Mouse (Mus musculus) limb, embryonic 11.5 days (tissue): Measurements from ENCODE around the gene Slc12a5. TPM values are rescaled to one million over a fixed set of nuclear protein-coding genes. Genes with fewer than 3 reads are reported as not detected.
A peak's percentile ranks its signal among the peaks of the same experiment; 100 is the strongest.

Experiments
- ATAC-seq: fragments of 200-750 bp; cut with Nextera tagmentation; 2 replicates; pipeline ENCODE4 v1.8.0; 2017; ENCODE audit warnings: low read depth; ENCODE audit not compliant: insufficient number of reproducible peaks, low FRiP score, low TSS enrichment
- DNase-seq: peaks from one replicate; pipeline ENCODE4 v3.0.0-alpha.2; 2015; ENCODE audit warnings: low spot score
- H3K27ac ChIP-seq: fragments of 300-500 bp; sonication (generic); replicated peaks from 2 replicates; pipeline ENCODE4 v1.5.1; 2014; ENCODE audit warnings: low read depth, mild to moderate bottlenecking, low read length
- H3K27me3 ChIP-seq: fragments of 300-500 bp; sonication (generic); 2 replicates; pipeline ENCODE4 v1.6.1; 2014; ENCODE audit warnings: mild to moderate bottlenecking, low read length, mixed read lengths; ENCODE audit not compliant: control insufficient read depth, insufficient read depth
- H3K36me3 ChIP-seq: fragments of 300-500 bp; sonication (generic); 2 replicates; pipeline ENCODE4 v1.6.1; 2014; ENCODE audit warnings: mild to moderate bottlenecking, low read length, moderate library complexity, mixed read lengths; ENCODE audit not compliant: control insufficient read depth, insufficient read depth
- H3K4me1 ChIP-seq: fragments of 300-500 bp; sonication (generic); 2 replicates; pipeline ENCODE4 v1.6.1; 2014; ENCODE audit warnings: low read length, mixed read lengths; ENCODE audit not compliant: control insufficient read depth, insufficient read depth
- H3K4me2 ChIP-seq: fragments of 300-500 bp; sonication (generic); 2 replicates; pipeline ENCODE4 v1.6.1; 2014; ENCODE audit warnings: low read depth, mild to moderate bottlenecking, moderate library complexity; ENCODE audit not compliant: severe bottlenecking
- H3K4me3 ChIP-seq: fragments of 300-500 bp; sonication (generic); 2 replicates; pipeline ENCODE4 v1.5.1; 2014; ENCODE audit warnings: low read depth, low read length
- H3K9ac ChIP-seq: fragments of 300-500 bp; sonication (generic); 2 replicates; pipeline ENCODE4 v1.6.1; 2014; ENCODE audit warnings: mild to moderate bottlenecking, low read length
- H3K9me3 ChIP-seq: fragments of 300-500 bp; sonication (generic); 2 replicates; pipeline ENCODE4 v1.6.1; 2016; ENCODE audit warnings: low read length; ENCODE audit not compliant: control insufficient read depth
- WGBS: fragments of 180-500 bp; shearing (Covaris S2); extraction: QIAGEN DNeasy Blood & Tissue Kit; methylation state at CpG from one replicate; pipeline ENCODE4 v1.1.7; 2014; 5-methylcytosine and 5-hydroxymethylcytosine counted together
- polyA plus RNA-seq: library from polyadenylated mRNA; unstranded; fragments of >200 nt; fragmentation: Nextera tagmentation; extraction: Ambion mirVana; gene quantifications from 2 replicates; pipeline ENCODE4 v1.2.1, GENCODE M21; 2014

Gene Slc12a5
- polyA plus RNA-seq = 0.87 and 0.92 TPM in 2 replicates

GRCm38 (mm10) chr2:164960716-164961441, at the start of gene Slc12a5:
Gene Slc12a5, plus strand, starts transcription at chr2:164960802.
- DNase-seq (peak; percentile 82), ATAC-seq (peak; percentile 83)
- H3K27me3 ChIP-seq = 0 out of 2 replicates have a peak, but pooled peaks cover 3% of the 10 kb centered on the region
- no peaks in the 10 kb centered on the region for H3K9me3 ChIP-seq
- H3K36me3 ChIP-seq = no peaks in the 10 kb centered on the region
- WGBS = 2% methylated on average over 37 of the region's 54 CpGs
- H3K27ac ChIP-seq = no peak within 1 kb of the TSS
- H3K4me2 ChIP-seq = peak within 1 kb of the TSS; percentile 42
- peak within 1 kb of the TSS; percentile 55; the same call in 1 of the 2 replicates for H3K9ac ChIP-seq
- peak within 1 kb of the TSS; percentile 56 for H3K4me3 ChIP-seq
- H3K4me1 ChIP-seq = no peaks in the 10 kb centered on the region

- WGBS = 0% methylated on average over 85 of the region's 91 CpGs
- peak; percentile 88 for ATAC-seq
Observed at GRCm38 (mm10) chr2:164911086-164912048, 49.2 kb upstream of the Slc12a5 start, which contains the start of gene Zfp335. Gene Zfp335, minus strand, starts transcription at chr2:164911757.

GRCm38 (mm10) chr2:164912151-164912550, 48.5 kb upstream of the Slc12a5 start:
- 23% methylated on average over 12 of the region's 12 CpGs for WGBS
- 0 out of 2 replicates have a peak, but pooled peaks have one; percentile 6 for ATAC-seq
- Histone ChIP-seq H3K4me1 (peaks cover 14% of the 10 kb centered on the region), H3K4me2 (peak overlapping the region; percentile 72), H3K36me3 (peaks cover 20% of the 10 kb centered on the region; the same call in 1 of the 2 replicates), H3K9me3 (no peaks in the 10 kb centered on the region), H3K4me3 (peak overlapping the region; percentile 82), H3K27me3 (no peaks in the 10 kb centered on the region), H3K9ac (peak overlapping the region; percentile 97), H3K27ac (peak overlapping the region; percentile 99)
- no peak for DNase-seq

More at GRCm38 (mm10) chr2:164911086-164912048, 49.2 kb upstream of the Slc12a5 start, which contains the start of gene Zfp335:
- Histone ChIP-seq H3K9me3 (peaks cover under 1% of the 10 kb centered on the region; the same call in 1 of the 2 replicates), H3K4me3 (peak within 1 kb of the TSS; percentile 82), H3K27ac (peak within 1 kb of the TSS; percentile 99), H3K36me3 (peaks cover 28% of the 10 kb centered on the region), H3K27me3 (no peaks in the 10 kb centered on the region), H3K9ac (peak within 1 kb of the TSS; percentile 97), H3K4me2 (peak within 1 kb of the TSS; percentile 72), H3K4me1 (peaks cover 14% of the 10 kb centered on the region)
- peak; percentile 94 for DNase-seq

- peaks cover 14% of the 10 kb centered on the region for H3K4me1 ChIP-seq
- no peak overlapping the region for H3K9ac ChIP-seq
- no peak overlapping the region for H3K4me3 ChIP-seq
- no peak overlapping the region for H3K4me2 ChIP-seq
- H3K9me3 ChIP-seq = no peaks in the 10 kb centered on the region
- H3K27ac ChIP-seq = no peak overlapping the region
- ATAC-seq = no peak
- 96% methylated on average over 9 of the region's 9 CpGs for WGBS
- peaks cover 13% of the 10 kb centered on the region; the same call in 1 of the 2 replicates for H3K36me3 ChIP-seq
- DNase-seq = no peak
- no peaks in the 10 kb centered on the region for H3K27me3 ChIP-seq
Observed at GRCm38 (mm10) chr2:164912749-164913427, 47.7 kb upstream of the Slc12a5 start.

- no peaks in the 10 kb centered on the region for H3K27me3 ChIP-seq
- 96% methylated on average over 2 of the region's 2 CpGs for WGBS
- no peak for ATAC-seq
- H3K9me3 ChIP-seq = no peaks in the 10 kb centered on the region
- peaks cover 8% of the 10 kb centered on the region; the same call in 1 of the 2 replicates for H3K36me3 ChIP-seq
- H3K4me3 ChIP-seq = no peak overlapping the region
- H3K27ac ChIP-seq = no peak overlapping the region
- H3K4me1 ChIP-seq = peaks cover 14% of the 10 kb centered on the region
- H3K9ac ChIP-seq = no peak overlapping the region
- no peak for DNase-seq
- H3K4me2 ChIP-seq = no peak overlapping the region
Observed at GRCm38 (mm10) chr2:164913428-164913786, 47.2 kb upstream of the Slc12a5 start.

- no peak for DNase-seq
- Histone ChIP-seq H3K4me3 (no peak overlapping the region), H3K4me1 (0 out of 2 replicates have a peak, but pooled peaks cover 4% of the 10 kb centered on the region), H3K4me2 (no peak overlapping the region), H3K9ac (no peak overlapping the region), H3K9me3 (no peaks in the 10 kb centered on the region), H3K27ac (no peak overlapping the region), H3K36me3 (no peaks in the 10 kb centered on the region), H3K27me3 (no peaks in the 10 kb centered on the region)
- WGBS = 77% methylated on average over 5 of the region's 5 CpGs
- ATAC-seq = no peak
Observed at GRCm38 (mm10) chr2:164916820-164917219, 43.8 kb upstream of the Slc12a5 start.

- Histone ChIP-seq H3K9ac (no peak overlapping the region), H3K27ac (no peak overlapping the region), H3K4me3 (no peak overlapping the region), H3K36me3 (no peaks in the 10 kb centered on the region), H3K4me1 (0 out of 2 replicates have a peak, but pooled peaks cover under 1% of the 10 kb centered on the region), H3K4me2 (no peak overlapping the region), H3K27me3 (no peaks in the 10 kb centered on the region), H3K9me3 (no peaks in the 10 kb centered on the region)
- DNase-seq (no peak), ATAC-seq (no peak)
- 35% methylated on average over 10 of the region's 10 CpGs for WGBS
Observed at GRCm38 (mm10) chr2:164917371-164917770, 43.2 kb upstream of the Slc12a5 start.
